Mouse (Mus musculus): ENCODE data around the gene Tbrg4. TPM values are rescaled to one million over a fixed set of nuclear protein-coding genes. Genes with fewer than 3 reads are reported as not detected.

Tbrg4 gene
- polyA plus RNA-seq, 1 experiment from 2014 or later = 37.1 TPM

- no peak for ATAC-seq (ENCODE audit: insufficient number of reproducible peaks, insufficient read depth, low FRiP score, low read depth)
- no peaks in the 10 kb centered on the region for H3K36me3 ChIP-seq (ENCODE audit: control insufficient read depth, insufficient read depth, low read length)
- H3K4me3 ChIP-seq (ENCODE audit: low read depth, low read length) = no peak overlapping the region
- no peaks in the 10 kb centered on the region for H3K27me3 ChIP-seq (ENCODE audit: control insufficient read depth, insufficient read depth, low read length)
- 73% methylated on average over 8 of the region's 8 CpGs for WGBS
- no peak overlapping the region for H3K9ac ChIP-seq (replicated peaks; ENCODE audit: low read depth, low read length)
- no peaks in the 10 kb centered on the region for H3K9me3 ChIP-seq (ENCODE audit: control insufficient read depth, low read depth, low read length)
- no peak overlapping the region for H3K27ac ChIP-seq (ENCODE audit: low read length)
- H3K4me2 ChIP-seq (replicated peaks; ENCODE audit: low read depth, low read length) = no peak overlapping the region
- no peaks in the 10 kb centered on the region for H3K4me1 ChIP-seq (ENCODE audit: control insufficient read depth, insufficient read depth, low read length)
These were observed 10.3 kb upstream of the Tbrg4 start for GRCm38 (mm10) chr11:6636150-6636549.

GRCm38 (mm10) chr11:6629655-6630054 lies 3.8 kb upstream of the Tbrg4 start:
- Histone ChIP-seq H3K27ac (ENCODE audit: low read length) (no peak overlapping the region), H3K27me3 (ENCODE audit: control insufficient read depth, insufficient read depth, low read length) (no peaks in the 10 kb centered on the region), H3K4me1 (ENCODE audit: control insufficient read depth, insufficient read depth, low read length) (peaks cover 7% of the 10 kb centered on the region), H3K9ac (replicated peaks; ENCODE audit: low read depth, low read length) (no peak overlapping the region), H3K36me3 (ENCODE audit: control insufficient read depth, insufficient read depth, low read length) (no peaks in the 10 kb centered on the region), H3K4me3 (ENCODE audit: low read depth, low read length) (no peak overlapping the region), H3K4me2 (replicated peaks; ENCODE audit: low read depth, low read length) (no peak overlapping the region), H3K9me3 (ENCODE audit: control insufficient read depth, low read depth, low read length) (no peaks in the 10 kb centered on the region)
- ATAC-seq (ENCODE audit: insufficient number of reproducible peaks, insufficient read depth, low FRiP score, low read depth) = no peak

GRCm38 (mm10) chr11:6628568-6628967 lies 2.7 kb upstream of the Tbrg4 start:
- Histone ChIP-seq H3K4me1 (ENCODE audit: control insufficient read depth, insufficient read depth, low read length) (peaks cover 18% of the 10 kb centered on the region), H3K27ac (ENCODE audit: low read length) (no peak overlapping the region), H3K4me2 (replicated peaks; ENCODE audit: low read depth, low read length) (no peak overlapping the region), H3K27me3 (ENCODE audit: control insufficient read depth, insufficient read depth, low read length) (no peaks in the 10 kb centered on the region), H3K36me3 (ENCODE audit: control insufficient read depth, insufficient read depth, low read length) (peaks cover 10% of the 10 kb centered on the region), H3K9ac (replicated peaks; ENCODE audit: low read depth, low read length) (no peak overlapping the region), H3K9me3 (ENCODE audit: control insufficient read depth, low read depth, low read length) (no peaks in the 10 kb centered on the region), H3K4me3 (ENCODE audit: low read depth, low read length) (no peak overlapping the region)
- ATAC-seq (ENCODE audit: insufficient number of reproducible peaks, insufficient read depth, low FRiP score, low read depth) = no peak
- 29% methylated on average over 4 of the region's 4 CpGs for WGBS

DNA sequence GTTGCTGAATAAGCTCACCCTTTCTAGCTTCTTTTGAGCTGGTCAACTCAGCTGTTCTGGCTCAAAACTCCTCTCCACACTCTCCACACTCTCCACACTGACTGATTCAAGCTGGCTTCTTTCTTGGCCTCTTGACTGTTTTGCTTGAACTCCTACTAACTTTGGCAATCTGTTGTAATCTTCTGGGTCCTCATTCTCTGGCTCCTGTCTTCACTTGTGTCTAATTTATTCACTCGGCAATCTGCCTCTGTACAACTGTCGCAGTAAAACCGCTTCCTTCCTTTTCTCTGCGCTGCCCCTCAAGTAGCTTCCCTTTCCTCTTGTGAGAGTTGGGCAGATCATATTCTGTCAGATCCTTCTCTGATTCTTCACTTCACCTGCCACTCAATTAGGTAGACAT lies 1.9 kb upstream of the Tbrg4 start:
- H3K27ac ChIP-seq (ENCODE audit: low read length) = no peak overlapping the region
- no peaks in the 10 kb centered on the region for H3K27me3 ChIP-seq (ENCODE audit: control insufficient read depth, insufficient read depth, low read length)
- peaks cover 18% of the 10 kb centered on the region for H3K36me3 ChIP-seq (ENCODE audit: control insufficient read depth, insufficient read depth, low read length)
- no peaks in the 10 kb centered on the region for H3K9me3 ChIP-seq (ENCODE audit: control insufficient read depth, low read depth, low read length)
- 92% methylated on average over 4 of the region's 4 CpGs for WGBS
- H3K4me3 ChIP-seq (ENCODE audit: low read depth, low read length) = no peak overlapping the region
- H3K9ac ChIP-seq (replicated peaks; ENCODE audit: low read depth, low read length) = no peak overlapping the region
- no peak for ATAC-seq (ENCODE audit: insufficient number of reproducible peaks, insufficient read depth, low FRiP score, low read depth)
- no peak overlapping the region for H3K4me2 ChIP-seq (replicated peaks; ENCODE audit: low read depth, low read length)
- peaks cover 18% of the 10 kb centered on the region for H3K4me1 ChIP-seq (ENCODE audit: control insufficient read depth, insufficient read depth, low read length)

DNA sequence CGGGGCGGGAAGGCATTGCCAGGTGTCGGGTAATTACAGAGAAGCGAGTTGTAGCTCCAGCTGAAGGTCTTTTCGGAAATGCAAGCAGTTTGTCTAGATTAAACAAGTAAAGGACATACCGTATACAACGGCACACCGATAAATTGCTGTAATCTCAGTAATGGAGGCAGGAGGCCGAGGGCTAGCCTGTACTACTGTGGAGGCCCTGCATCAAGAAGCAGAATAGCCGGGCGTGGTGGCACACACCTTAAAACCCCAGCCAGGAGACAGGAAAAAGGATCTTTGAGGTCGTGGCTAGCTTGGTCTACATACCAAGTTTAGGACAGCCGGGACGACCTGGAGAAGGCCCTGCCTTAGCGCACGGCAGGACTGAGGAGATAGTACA lies 513 bp upstream of the Tbrg4 start:
- peak; percentile 19; the same call in 1 of the 2 replicates for ATAC-seq (ENCODE audit: insufficient number of reproducible peaks, insufficient read depth, low FRiP score, low read depth)
- Histone ChIP-seq H3K9me3 (ENCODE audit: control insufficient read depth, low read depth, low read length) (no peaks in the 10 kb centered on the region), H3K27me3 (ENCODE audit: control insufficient read depth, insufficient read depth, low read length) (no peaks in the 10 kb centered on the region), H3K4me3 (ENCODE audit: low read depth, low read length) (peak overlapping the region; percentile 60), H3K4me1 (ENCODE audit: control insufficient read depth, insufficient read depth, low read length) (peaks cover 18% of the 10 kb centered on the region), H3K27ac (ENCODE audit: low read length) (peak overlapping the region; percentile 84), H3K9ac (replicated peaks; ENCODE audit: low read depth, low read length) (peak overlapping the region; percentile 74), H3K4me2 (replicated peaks; ENCODE audit: low read depth, low read length) (peak overlapping the region; percentile 55), H3K36me3 (ENCODE audit: control insufficient read depth, insufficient read depth, low read length) (peaks cover 30% of the 10 kb centered on the region)
- WGBS = 7% methylated on average over 16 of the region's 16 CpGs

GRCm38 (mm10) chr11:6624619-6625382 lies 1.1 kb downstream of the Tbrg4 start:
- Histone ChIP-seq H3K9me3 (ENCODE audit: control insufficient read depth, low read depth, low read length) (no peaks in the 10 kb centered on the region), H3K4me3 (ENCODE audit: low read depth, low read length) (peak overlapping the region; percentile 60), H3K36me3 (ENCODE audit: control insufficient read depth, insufficient read depth, low read length) (peaks cover 46% of the 10 kb centered on the region), H3K4me1 (ENCODE audit: control insufficient read depth, insufficient read depth, low read length) (peaks cover 18% of the 10 kb centered on the region), H3K4me2 (replicated peaks; ENCODE audit: low read depth, low read length) (peak overlapping the region; percentile 69), H3K27me3 (ENCODE audit: control insufficient read depth, insufficient read depth, low read length) (no peaks in the 10 kb centered on the region), H3K27ac (ENCODE audit: low read length) (no peak overlapping the region), H3K9ac (replicated peaks; ENCODE audit: low read depth, low read length) (peak overlapping the region; percentile 74)
- ATAC-seq (ENCODE audit: insufficient number of reproducible peaks, insufficient read depth, low FRiP score, low read depth) = no peak
- WGBS = 66% methylated on average over 14 of the region's 14 CpGs

DNA sequence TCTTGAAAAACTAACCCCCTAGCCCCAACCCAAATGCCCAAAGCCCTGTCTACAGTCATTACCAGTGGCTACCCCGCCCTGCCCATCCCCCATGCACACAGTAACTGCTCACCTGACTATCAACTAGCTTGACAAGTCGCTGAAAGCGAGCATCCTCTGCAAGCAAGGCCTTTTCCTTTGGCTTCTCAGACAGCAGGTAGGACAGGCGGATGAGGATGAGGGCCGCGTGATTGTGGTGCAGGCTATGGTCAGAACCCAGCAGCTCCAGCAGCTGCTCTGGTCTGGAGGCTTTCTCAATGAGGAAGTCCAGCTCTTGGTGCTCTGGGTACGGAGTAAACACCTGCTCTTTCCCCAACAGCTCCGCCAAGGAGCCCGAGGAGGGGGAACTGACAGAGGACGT lies 2.2 kb downstream of the Tbrg4 start:
- H3K9ac ChIP-seq (replicated peaks; ENCODE audit: low read depth, low read length) = no peak overlapping the region
- H3K4me1 ChIP-seq (ENCODE audit: control insufficient read depth, insufficient read depth, low read length) = peaks cover 18% of the 10 kb centered on the region
- H3K4me2 ChIP-seq (replicated peaks; ENCODE audit: low read depth, low read length) = peak overlapping the region; percentile 69; the same call in 1 of the 2 replicates
- H3K9me3 ChIP-seq (ENCODE audit: control insufficient read depth, low read depth, low read length) = no peaks in the 10 kb centered on the region
- H3K27me3 ChIP-seq (ENCODE audit: control insufficient read depth, insufficient read depth, low read length) = no peaks in the 10 kb centered on the region
- WGBS = 87% methylated on average over 10 of the region's 10 CpGs
- H3K36me3 ChIP-seq (ENCODE audit: control insufficient read depth, insufficient read depth, low read length) = peaks cover 57% of the 10 kb centered on the region
- no peak overlapping the region for H3K27ac ChIP-seq (ENCODE audit: low read length)
- no peak for ATAC-seq (ENCODE audit: insufficient number of reproducible peaks, insufficient read depth, low FRiP score, low read depth)
- H3K4me3 ChIP-seq (ENCODE audit: low read depth, low read length) = 0 out of 2 replicates have a peak overlapping the region, but pooled peaks have one; percentile 60

DNA sequence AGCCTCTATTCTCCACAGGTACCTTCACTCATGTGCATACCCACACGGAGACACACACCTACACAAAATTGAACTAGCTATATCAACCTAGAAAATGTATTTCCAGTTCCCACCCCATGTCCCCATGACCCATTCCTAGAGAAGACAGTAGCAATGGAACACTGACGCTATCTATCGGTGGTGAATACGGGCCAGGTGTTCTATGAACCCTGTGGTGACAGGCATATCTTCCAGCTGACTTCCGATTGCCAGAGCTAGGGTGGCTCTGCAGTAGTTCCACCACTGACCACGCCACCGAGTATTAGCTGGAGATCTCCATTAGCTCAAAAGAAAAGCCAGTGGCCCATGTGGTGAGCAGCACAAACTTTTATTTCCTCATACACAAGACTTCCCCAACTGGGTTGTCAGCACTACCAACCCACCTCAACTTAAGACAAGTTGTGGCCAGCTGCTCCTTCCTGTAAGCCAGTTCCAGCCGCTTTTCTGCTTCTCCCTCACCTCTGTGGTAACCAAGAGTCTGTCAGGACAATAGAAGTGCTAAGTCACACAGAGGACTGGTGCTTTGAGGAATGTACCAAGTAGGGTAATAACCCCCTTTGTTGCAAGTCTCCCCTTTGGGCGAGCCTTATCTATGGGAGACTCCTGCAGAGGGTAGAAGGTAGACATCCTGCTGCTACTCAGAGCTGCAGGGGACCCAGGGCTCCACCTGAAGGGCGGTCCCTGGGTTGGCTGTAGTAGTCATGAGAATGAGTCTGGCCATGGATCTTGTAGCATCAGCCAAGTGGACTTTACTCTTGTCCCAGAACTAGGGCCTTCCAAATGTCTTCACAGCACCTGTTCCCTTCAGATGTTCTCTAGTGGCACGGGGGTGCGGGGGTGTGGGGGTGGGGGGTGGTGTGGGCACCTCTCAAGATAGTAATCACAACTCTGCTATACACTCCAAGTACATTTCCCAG lies 10.3 kb downstream of the Tbrg4 start:
- H3K9me3 ChIP-seq (ENCODE audit: control insufficient read depth, low read depth, low read length) = no peaks in the 10 kb centered on the region
- no peak overlapping the region for H3K4me3 ChIP-seq (ENCODE audit: low read depth, low read length)
- 91% methylated on average over 12 of the region's 12 CpGs for WGBS
- H3K4me2 ChIP-seq (replicated peaks; ENCODE audit: low read depth, low read length) = no peak overlapping the region
- H3K36me3 ChIP-seq (ENCODE audit: control insufficient read depth, insufficient read depth, low read length) = peaks cover 73% of the 10 kb centered on the region
- H3K27me3 ChIP-seq (ENCODE audit: control insufficient read depth, insufficient read depth, low read length) = no peaks in the 10 kb centered on the region
- H3K9ac ChIP-seq (replicated peaks; ENCODE audit: low read depth, low read length) = no peak overlapping the region
- H3K4me1 ChIP-seq (ENCODE audit: control insufficient read depth, insufficient read depth, low read length) = no peaks in the 10 kb centered on the region
- no peak for ATAC-seq (ENCODE audit: insufficient number of reproducible peaks, insufficient read depth, low FRiP score, low read depth)
- H3K27ac ChIP-seq (ENCODE audit: low read length) = no peak overlapping the region

Measured in stomach, embryonic 14.5 days (tissue).